Mouse (Mus musculus): Measurements from ENCODE around the gene Lsamp.

GRCm38 (mm10) chr16:41317992-41318391 is 1333.8 kb downstream of the Lsamp start:
- TF ChIP-seq POLR2A (IDR thresholded peaks at IDR 0.05; ENCODE audit: low read depth, low read length) (no peak), CTCF (IDR thresholded peaks at IDR 0.05; ENCODE audit: extremely low read depth, insufficient read depth, insufficient read length, insufficient replicate concordance) (no peak)
